Comparison of ENCODE assay signal across 7 mouse cellular contexts in the genomic region with DNA sequence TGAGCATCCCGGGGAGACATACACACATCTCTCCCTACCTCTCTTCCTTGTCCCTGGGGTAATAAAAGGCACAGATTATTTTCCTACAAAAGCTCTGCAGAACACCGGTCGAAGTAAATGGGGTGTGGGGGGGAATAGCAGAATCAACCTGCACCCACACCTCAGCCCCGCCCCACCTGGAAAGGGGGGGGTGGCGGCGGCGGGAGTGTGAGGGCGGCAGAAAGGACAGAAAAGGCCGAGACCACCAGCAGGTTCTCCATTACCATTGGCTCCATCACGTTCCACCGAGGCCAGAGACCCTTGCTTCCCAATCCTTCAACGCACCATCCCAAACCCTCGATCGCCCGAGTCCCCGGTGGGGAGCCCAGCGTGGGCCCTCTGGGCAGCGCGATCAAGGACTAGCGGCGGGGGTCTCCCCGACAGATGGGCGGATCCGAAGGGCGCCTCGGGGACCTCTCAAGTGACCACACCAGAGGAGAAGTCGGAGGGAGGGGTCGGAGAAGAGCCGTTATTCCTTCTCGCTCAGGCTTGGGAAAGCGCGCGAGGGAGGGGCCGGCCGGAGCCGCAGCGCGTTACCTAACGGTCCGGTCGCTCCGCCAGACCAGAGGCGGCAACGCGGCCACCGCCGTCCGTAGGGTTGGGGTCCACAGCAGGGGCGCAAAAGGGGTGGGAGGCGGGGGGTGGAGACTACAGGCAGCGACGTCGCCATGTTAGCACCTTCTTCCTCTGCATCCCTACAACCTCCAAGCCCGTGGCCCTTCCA. TPM values are rescaled to one million over a fixed set of nuclear protein-coding genes. Genes with fewer than 3 reads are reported as not detected.
DNase-seq lines count a peak whose midpoint lies in the region.

No protein-coding gene starts in this region.

- peak overlapping the region; percentile 85 for H3K27ac ChIP-seq in macrophage

- peaks cover 55% of the 10 kb centered on the region for H3K79me2 ChIP-seq in macrophage (ENCODE audit: inconsistent target)

- WGBS in macrophage (ENCODE audit: missing documents), result 3% methylated on average over 52 of the region's 54 CpGs

- intact Hi-C loops in gastrocnemius, postnatal 14 days (cut with DNase I; ENCODE audit: low total_unique reads), result no loop called here

- DNase-seq in thymus, postnatal 14 days, result peak; percentile 68
- no peak for DNase-seq in thymus, postnatal 0 days (ENCODE audit: low spot score)
- DNase-seq in cerebellum, adult 9-11 months, result peak; percentile 86
- peak; percentile 56 for DNase-seq in gastrocnemius, postnatal 14 days
- peak; percentile 17 for DNase-seq in layer of hippocampus, adult 9-11 months
- DNase-seq in spleen, postnatal 10 days (ENCODE audit: low spot score in 2 of 2), result peak; percentile 61 to 66

- no peaks in the 10 kb centered on the region for H3K36me3 ChIP-seq in macrophage (ENCODE audit: inconsistent target)

- H3K4me3 ChIP-seq in macrophage (ENCODE audit: inconsistent target), result peak overlapping the region; percentile 93

RNA-seq across cellular contexts. Expression of a gene that starts 0.6 kb away (rescaled TPM):
- polyA plus RNA-seq in thymus, postnatal 0 days (2015; fragmentation: Nextera tagmentation; extraction: Ambion mirVana), result 37.2 and 46.6 TPM in 2 replicates
- 10 to 100 TPM; 16.6 to 20.4 TPM for total RNA-seq in gastrocnemius, postnatal 14 days (2021)
- 100 to 1,000 TPM in 19 of 26 experiments, 10 to 100 TPM in 7; 87.7 to 153 (median 112) TPM for total RNA-seq in macrophage (2018; cell fraction: chromatin; rRNA removed)
- total RNA-seq in macrophage (2018; cell fraction: cytosol; rRNA removed), result 10 to 100 TPM; 33.1 to 50.4 (median 37.3) TPM
- total RNA-seq in macrophage (2018; cell fraction: nucleus; rRNA removed), result 100 to 1,000 TPM in 5 of 26 experiments, 10 to 100 TPM in 21; 51.9 to 144 (median 79.7) TPM
- polyA plus RNA-seq in macrophage (2018), result 17.7 to 30.7 TPM (median 22.7 TPM) in 3 replicates

RNA-seq across cellular contexts. Expression of a gene that starts 19.2 kb away (rescaled TPM):
- polyA plus RNA-seq in thymus, postnatal 0 days (2015; fragmentation: Nextera tagmentation; extraction: Ambion mirVana), result 1,407 and 1,410 TPM in 2 replicates
- total RNA-seq in gastrocnemius, postnatal 14 days (2021), result 1,000 to 10,000 TPM; 1,655 to 1,960 TPM
- total RNA-seq in macrophage (2018; cell fraction: chromatin; rRNA removed), result 100 to 1,000 TPM in 2 of 26 experiments, 10 to 100 TPM in 24; 30.7 to 111 (median 68.6) TPM
- total RNA-seq in macrophage (2018; cell fraction: cytosol; rRNA removed), result 100 to 1,000 TPM; 213 to 286 (median 253) TPM
- total RNA-seq in macrophage (2018; cell fraction: nucleus; rRNA removed), result 100 to 1,000 TPM in 10 of 26 experiments, 10 to 100 TPM in 16; 45.7 to 148 (median 91.8) TPM
- 98.3 to 493 TPM (median 320 TPM) in 3 replicates for polyA plus RNA-seq in macrophage (2018)
